Mouse (Mus musculus): ENCODE measurements at regions not wholly inside any gene's neighbourhood (a gene's known extent, or its start where the extent isn't known, plus 50 kb on each side); places are given as distances from the start of the nearest gene placed in this dataset.
"Not testable (repeated sequence)": the region's sequence is repeated elsewhere in the genome, so short reads cannot be mapped to it uniquely, and the experiment has no call there.

DNA sequence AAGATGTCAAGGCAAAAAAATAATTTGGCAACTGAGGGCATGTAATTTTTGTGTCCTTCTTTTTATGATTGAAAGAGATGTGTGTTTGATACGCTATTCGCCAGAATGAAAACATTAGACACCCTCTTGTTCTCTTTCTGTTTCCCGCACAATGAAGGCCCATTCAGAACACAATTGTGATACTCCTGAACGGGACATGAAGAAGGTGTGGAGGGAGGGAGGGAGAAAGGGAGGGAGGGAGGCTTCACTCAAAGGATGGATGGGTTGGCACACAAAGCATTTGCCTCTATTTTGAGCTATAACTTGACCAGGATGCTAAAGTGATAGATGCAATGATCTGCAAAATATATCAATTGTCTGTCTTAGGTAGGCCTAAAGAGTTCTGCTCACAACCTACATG is 132.0 kb upstream of the Kiz start:
- H3K4me2 ChIP-seq (ENCODE audit: low read length), result no peak overlapping the region
- H3K27ac ChIP-seq (ENCODE audit: low read depth, low read length), result peak overlapping the region; percentile 15; the same call in 1 of the 2 replicates
- H3K9me3 ChIP-seq (replicated peaks; ENCODE audit: control insufficient read depth, low read length), result no peaks in the 10 kb centered on the region
- 18% methylated on average over 4 of the region's 4 CpGs for WGBS
- no peaks in the 10 kb centered on the region; the same call in 1 of the 2 replicates for H3K27me3 ChIP-seq (replicated peaks; ENCODE audit: control insufficient read depth, insufficient read depth, low read length)
- ATAC-seq, result peak; percentile 63
- H3K36me3 ChIP-seq (ENCODE audit: control insufficient read depth, insufficient read depth, low read length), result no peaks in the 10 kb centered on the region
- H3K9ac ChIP-seq (ENCODE audit: low read length), result no peak overlapping the region
- H3K4me1 ChIP-seq (ENCODE audit: control insufficient read depth, insufficient read depth, low read length), result peaks cover 32% of the 10 kb centered on the region
- H3K4me3 ChIP-seq (ENCODE audit: low read depth, low read length), result no peak overlapping the region
- peak; percentile 64 for DNase-seq (ENCODE audit: low spot score)

DNA sequence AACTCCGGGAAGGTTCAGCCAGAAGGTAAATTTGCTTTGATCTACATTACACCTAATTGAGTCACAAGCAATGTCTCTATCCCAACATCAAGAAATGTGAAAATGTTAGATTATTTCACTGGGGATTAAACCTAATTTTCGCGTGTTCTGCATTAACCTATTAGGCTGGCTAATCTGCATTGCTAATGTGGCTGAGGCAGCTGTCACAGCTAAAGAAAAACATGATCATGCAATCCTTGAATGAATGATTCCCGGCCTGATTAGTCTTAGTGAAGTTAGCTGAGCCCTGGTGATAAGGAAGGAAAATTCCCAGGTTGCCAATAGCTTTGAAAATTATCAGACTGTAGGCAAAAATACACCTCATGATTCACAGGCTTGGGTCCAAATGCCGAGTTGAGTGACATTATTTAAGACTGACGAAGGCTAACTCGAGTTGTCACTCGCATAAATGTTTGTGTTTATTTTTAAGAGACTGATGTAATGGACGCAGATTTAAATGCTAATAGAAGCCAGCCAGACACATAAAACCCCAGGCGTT is 131.5 kb upstream of the Kiz start:
- H3K4me2 ChIP-seq (ENCODE audit: low read length), result no peak overlapping the region
- peaks cover 32% of the 10 kb centered on the region for H3K4me1 ChIP-seq (ENCODE audit: control insufficient read depth, insufficient read depth, low read length)
- H3K27me3 ChIP-seq (replicated peaks; ENCODE audit: control insufficient read depth, insufficient read depth, low read length), result no peaks in the 10 kb centered on the region
- DNase-seq (ENCODE audit: low spot score), result peak; percentile 80
- 9% methylated on average over 10 of the region's 10 CpGs for WGBS
- H3K4me3 ChIP-seq (ENCODE audit: low read depth, low read length), result no peak overlapping the region
- ATAC-seq, result peak; percentile 73
- H3K9me3 ChIP-seq (replicated peaks; ENCODE audit: control insufficient read depth, low read length), result no peaks in the 10 kb centered on the region
- H3K27ac ChIP-seq (ENCODE audit: low read depth, low read length), result peak overlapping the region; percentile 15; the same call in 1 of the 2 replicates
- H3K9ac ChIP-seq (ENCODE audit: low read length), result no peak overlapping the region
- no peaks in the 10 kb centered on the region for H3K36me3 ChIP-seq (ENCODE audit: control insufficient read depth, insufficient read depth, low read length)

DNA sequence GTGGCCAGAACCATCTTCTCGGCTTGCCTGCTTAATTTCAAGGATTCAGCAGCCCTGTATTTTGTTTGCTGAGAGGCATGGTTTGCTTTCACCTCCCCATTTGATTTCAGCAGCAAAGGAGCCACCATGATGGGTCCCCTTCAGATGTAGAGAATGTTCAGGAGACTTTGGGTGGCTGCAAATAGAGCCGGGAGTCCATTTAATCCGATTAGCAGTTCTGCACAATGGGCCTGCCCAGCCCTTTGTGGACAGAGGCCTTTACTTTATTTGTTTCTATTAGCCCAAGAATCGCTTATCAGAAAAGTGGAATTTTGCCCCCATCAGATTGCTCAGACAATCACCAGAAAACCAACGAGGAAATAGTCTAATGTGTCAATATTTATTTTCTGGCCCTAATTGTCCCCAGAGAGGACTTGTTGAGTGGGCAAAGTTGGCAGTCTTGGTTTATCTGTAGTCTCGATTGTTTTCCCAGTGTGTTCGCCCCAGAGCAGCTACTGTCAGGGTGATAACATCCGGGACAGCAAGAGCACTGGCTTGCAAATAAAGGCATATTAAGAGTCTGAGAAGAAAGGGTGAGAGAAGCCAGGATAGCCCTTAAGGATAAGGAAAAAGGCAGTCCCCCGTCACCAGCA is 130.6 kb upstream of the Kiz start:
- Histone ChIP-seq H3K4me1 (ENCODE audit: control insufficient read depth, insufficient read depth, low read length) (peaks cover 32% of the 10 kb centered on the region), H3K9me3 (replicated peaks; ENCODE audit: control insufficient read depth, low read length) (no peaks in the 10 kb centered on the region), H3K27ac (ENCODE audit: low read depth, low read length) (no peak overlapping the region; the same call in 1 of the 2 replicates), H3K4me3 (ENCODE audit: low read depth, low read length) (no peak overlapping the region), H3K4me2 (ENCODE audit: low read length) (no peak overlapping the region), H3K27me3 (replicated peaks; ENCODE audit: control insufficient read depth, insufficient read depth, low read length) (no peaks in the 10 kb centered on the region), H3K36me3 (ENCODE audit: control insufficient read depth, insufficient read depth, low read length) (no peaks in the 10 kb centered on the region), H3K9ac (ENCODE audit: low read length) (no peak overlapping the region)
- ATAC-seq, result no peak
- WGBS, result 11% methylated on average over 9 of the region's 9 CpGs
- no peak for DNase-seq (ENCODE audit: low spot score)

- ATAC-seq, result no peak
- peaks cover 15% of the 10 kb centered on the region for H3K4me1 ChIP-seq (ENCODE audit: control insufficient read depth, insufficient read depth, low read length)
- no peaks in the 10 kb centered on the region for H3K36me3 ChIP-seq (ENCODE audit: control insufficient read depth, insufficient read depth, low read length)
- no peak overlapping the region for H3K9ac ChIP-seq (ENCODE audit: low read length)
- no peak for DNase-seq (ENCODE audit: low spot score)
- no peak overlapping the region for H3K4me2 ChIP-seq (ENCODE audit: low read length)
- H3K4me3 ChIP-seq (ENCODE audit: low read depth, low read length), result no peak overlapping the region
- no peaks in the 10 kb centered on the region for H3K9me3 ChIP-seq (replicated peaks; ENCODE audit: control insufficient read depth, low read length)
- no peaks in the 10 kb centered on the region for H3K27me3 ChIP-seq (replicated peaks; ENCODE audit: control insufficient read depth, insufficient read depth, low read length)
- no peak overlapping the region for H3K27ac ChIP-seq (ENCODE audit: low read depth, low read length)
These were observed 127.0 kb upstream of the Kiz start for GRCm38 (mm10) chr2:146728693-146729092.

DNA sequence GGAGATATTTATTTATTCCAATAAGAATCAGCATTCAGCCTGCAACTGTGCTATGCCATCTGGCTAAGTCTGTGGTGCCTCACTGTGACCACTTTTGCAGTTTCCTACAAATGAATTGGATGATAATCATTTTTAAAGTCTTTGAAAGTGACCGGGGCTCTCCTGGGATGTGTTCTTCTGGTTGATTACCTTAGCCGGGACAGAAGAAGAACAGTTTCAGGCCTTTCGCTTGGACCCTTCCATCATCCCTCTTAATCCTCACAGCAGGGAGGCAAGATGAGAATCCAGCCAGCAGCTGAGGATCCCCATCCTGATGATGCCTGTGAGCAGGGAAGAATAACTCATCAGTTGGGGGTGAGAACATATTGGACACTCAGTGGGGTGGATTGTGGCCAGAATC is 124.6 kb upstream of the Kiz start:
- H3K27ac ChIP-seq (ENCODE audit: low read depth, low read length), result no peak overlapping the region
- DNase-seq (ENCODE audit: low spot score), result no peak
- no peak overlapping the region for H3K9ac ChIP-seq (ENCODE audit: low read length)
- ATAC-seq, result no peak
- H3K27me3 ChIP-seq (replicated peaks; ENCODE audit: control insufficient read depth, insufficient read depth, low read length), result no peaks in the 10 kb centered on the region
- no peaks in the 10 kb centered on the region for H3K9me3 ChIP-seq (replicated peaks; ENCODE audit: control insufficient read depth, low read length)
- no peaks in the 10 kb centered on the region for H3K4me1 ChIP-seq (ENCODE audit: control insufficient read depth, insufficient read depth, low read length)
- H3K36me3 ChIP-seq (ENCODE audit: control insufficient read depth, insufficient read depth, low read length), result no peaks in the 10 kb centered on the region
- no peak overlapping the region for H3K4me2 ChIP-seq (ENCODE audit: low read length)
- whole genome bisulfite sequencing, result 20% methylated on average over 3 of the region's 3 CpGs
- no peak overlapping the region for H3K4me3 ChIP-seq (ENCODE audit: low read depth, low read length)

- not testable (repeated sequence) for H3K27ac ChIP-seq (ENCODE audit: low read depth, low read length); H3K27me3 ChIP-seq (replicated peaks; ENCODE audit: control insufficient read depth, insufficient read depth, low read length); H3K4me2 ChIP-seq (ENCODE audit: low read length); DNase-seq (ENCODE audit: low spot score); H3K4me3 ChIP-seq (ENCODE audit: low read depth, low read length); H3K9ac ChIP-seq (ENCODE audit: low read length); H3K4me1 ChIP-seq (ENCODE audit: control insufficient read depth, insufficient read depth, low read length); H3K36me3 ChIP-seq (ENCODE audit: control insufficient read depth, insufficient read depth, low read length); ATAC-seq; H3K9me3 ChIP-seq (replicated peaks; ENCODE audit: control insufficient read depth, low read length)
- 100% methylated on average over 2 of the region's 2 CpGs for WGBS
These were observed 122.8 kb upstream of the Kiz start for GRCm38 (mm10) chr2:146732891-146733290.

DNA sequence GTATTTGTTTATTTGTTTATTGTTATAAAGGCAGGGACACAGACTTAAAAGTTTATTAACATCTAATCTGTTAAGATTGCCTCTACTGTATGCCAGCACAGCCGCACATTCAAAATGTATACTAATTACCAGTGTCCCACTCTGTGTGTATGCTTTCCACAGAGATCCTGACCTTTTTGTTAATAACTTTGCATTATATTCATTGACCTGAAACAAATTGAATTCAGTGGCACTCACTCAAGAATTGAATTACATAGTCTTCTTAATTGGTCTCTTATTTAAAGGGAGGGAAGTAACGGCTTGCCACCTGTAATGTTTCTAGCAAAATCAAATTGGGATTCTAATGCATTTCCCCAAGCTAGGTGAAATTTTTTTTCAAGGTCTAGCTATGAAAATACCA is 111.3 kb upstream of the Kiz start:
- Histone ChIP-seq H3K9ac (ENCODE audit: low read length) (no peak overlapping the region), H3K27me3 (replicated peaks; ENCODE audit: control insufficient read depth, insufficient read depth, low read length) (no peaks in the 10 kb centered on the region), H3K4me3 (ENCODE audit: low read depth, low read length) (no peak overlapping the region), H3K9me3 (replicated peaks; ENCODE audit: control insufficient read depth, low read length) (no peaks in the 10 kb centered on the region), H3K36me3 (ENCODE audit: control insufficient read depth, insufficient read depth, low read length) (no peaks in the 10 kb centered on the region), H3K27ac (ENCODE audit: low read depth, low read length) (no peak overlapping the region), H3K4me1 (ENCODE audit: control insufficient read depth, insufficient read depth, low read length) (peaks cover 6% of the 10 kb centered on the region; the same call in 1 of the 2 replicates), H3K4me2 (ENCODE audit: low read length) (no peak overlapping the region)
- ATAC-seq (no peak), DNase-seq (ENCODE audit: low spot score) (no peak)
- 25% methylated on average over 2 of the region's 2 CpGs for WGBS

GRCm38 (mm10) chr2:146745012-146745682 is 110.5 kb upstream of the Kiz start:
- Histone ChIP-seq H3K27ac (ENCODE audit: low read depth, low read length) (peak overlapping the region; percentile 79), H3K27me3 (replicated peaks; ENCODE audit: control insufficient read depth, insufficient read depth, low read length) (no peaks in the 10 kb centered on the region), H3K4me1 (ENCODE audit: control insufficient read depth, insufficient read depth, low read length) (peaks cover 6% of the 10 kb centered on the region; the same call in 1 of the 2 replicates), H3K4me2 (ENCODE audit: low read length) (peak overlapping the region; percentile 48), H3K9me3 (replicated peaks; ENCODE audit: control insufficient read depth, low read length) (no peaks in the 10 kb centered on the region), H3K36me3 (ENCODE audit: control insufficient read depth, insufficient read depth, low read length) (no peaks in the 10 kb centered on the region), H3K9ac (ENCODE audit: low read length) (peak overlapping the region; percentile 45; the same call in 1 of the 2 replicates), H3K4me3 (ENCODE audit: low read depth, low read length) (peak overlapping the region; percentile 26)
- WGBS, result 30% methylated on average over 18 of the region's 18 CpGs
- DNase-seq (ENCODE audit: low spot score), result no peak
- ATAC-seq, result peak; percentile 59

DNA sequence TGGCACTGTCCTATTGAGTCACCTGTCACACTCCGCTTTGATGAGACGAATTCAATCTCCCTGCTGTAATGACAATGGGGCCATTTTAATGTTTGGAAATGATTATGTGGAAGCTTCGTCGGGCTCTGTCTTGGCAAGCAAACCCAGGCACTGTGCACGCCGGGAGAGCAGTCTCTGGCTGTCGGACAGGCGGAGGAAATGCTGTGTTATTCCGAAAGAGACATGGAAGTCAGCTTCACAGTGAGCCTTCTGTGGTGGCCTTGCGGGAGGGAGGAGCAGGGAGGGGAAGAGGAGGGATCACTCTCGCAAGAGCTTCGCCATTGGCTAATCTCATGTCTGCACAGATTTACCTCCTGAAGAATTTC is 110.0 kb upstream of the Kiz start:
- no peaks in the 10 kb centered on the region for H3K36me3 ChIP-seq (ENCODE audit: control insufficient read depth, insufficient read depth, low read length)
- peak; percentile 78 for DNase-seq (ENCODE audit: low spot score)
- peak overlapping the region; percentile 79 for H3K27ac ChIP-seq (ENCODE audit: low read depth, low read length)
- H3K9ac ChIP-seq (ENCODE audit: low read length), result peak overlapping the region; percentile 45; the same call in 1 of the 2 replicates
- H3K4me1 ChIP-seq (ENCODE audit: control insufficient read depth, insufficient read depth, low read length), result peaks cover 6% of the 10 kb centered on the region; the same call in 1 of the 2 replicates
- no peaks in the 10 kb centered on the region for H3K9me3 ChIP-seq (replicated peaks; ENCODE audit: control insufficient read depth, low read length)
- WGBS, result 14% methylated on average over 12 of the region's 12 CpGs
- H3K27me3 ChIP-seq (replicated peaks; ENCODE audit: control insufficient read depth, insufficient read depth, low read length), result no peaks in the 10 kb centered on the region
- peak overlapping the region; percentile 48 for H3K4me2 ChIP-seq (ENCODE audit: low read length)
- H3K4me3 ChIP-seq (ENCODE audit: low read depth, low read length), result peak overlapping the region; percentile 26
- peak; percentile 92 for ATAC-seq

All from forebrain, embryonic 14.5 days (tissue).